Mouse (Mus musculus) cerebellum, postnatal 36 days (tissue): Measurements from ENCODE around the gene Lrfn2.

ENCODE experiments used
- DNase-seq, 2 experiments: peaks; one replicate each; pipeline ENCODE4 v3.0.0; 2021 to 2022; ENCODE audit warnings: mixed read lengths in 2 of 2

Gene Lrfn2

DNA sequence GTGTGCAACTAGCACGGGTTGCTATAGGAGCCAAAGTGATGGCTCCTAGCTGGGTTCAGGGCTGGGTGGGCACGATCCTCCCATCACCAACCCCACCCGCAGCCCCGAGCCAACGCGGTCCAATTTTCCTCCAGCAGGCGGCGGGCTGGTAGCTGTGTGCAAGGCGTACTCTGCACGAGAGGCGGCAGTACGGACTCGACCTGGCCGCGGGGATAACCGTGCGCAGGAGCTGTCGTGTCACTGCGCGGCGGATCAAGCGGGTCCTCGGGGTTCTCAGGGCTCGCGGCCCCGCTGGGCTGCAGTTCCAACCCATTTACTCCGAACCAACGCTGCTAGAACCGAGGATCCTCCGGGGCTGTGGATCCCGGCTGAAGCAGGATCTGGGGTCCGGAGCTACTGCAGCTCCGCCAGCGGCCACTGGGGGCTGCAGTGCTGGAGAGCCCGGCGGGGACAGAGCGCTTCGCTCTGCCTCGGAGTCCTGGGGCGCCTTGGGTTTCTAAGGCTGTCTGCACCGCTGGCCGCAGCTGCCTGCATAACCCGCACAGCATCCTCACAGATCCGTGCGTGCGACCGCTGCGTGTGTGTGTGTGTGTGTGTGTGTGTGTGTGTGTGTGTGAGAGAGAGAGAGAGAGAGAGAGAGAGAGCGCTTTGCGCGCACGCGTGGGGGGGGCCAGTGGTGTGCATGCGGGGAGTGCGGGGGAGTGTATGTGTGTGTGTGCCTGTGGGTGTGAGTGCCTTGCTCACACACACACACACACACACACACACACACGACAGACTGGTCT lies at the start of gene Lrfn2:
Gene Lrfn2, plus strand, starts transcription at position 759 of the 785 bp plus-strand sequence.
- peak; percentile 79 for DNase-seq

GRCm38 (mm10) chr17:48887472-48888385 lies 44.5 kb upstream of the Lrfn2 start:
- no peak for DNase-seq

- DNase-seq = no peak
These were observed 26.7 kb upstream of the Lrfn2 start for GRCm38 (mm10) chr17:48905286-48906040.

DNA sequence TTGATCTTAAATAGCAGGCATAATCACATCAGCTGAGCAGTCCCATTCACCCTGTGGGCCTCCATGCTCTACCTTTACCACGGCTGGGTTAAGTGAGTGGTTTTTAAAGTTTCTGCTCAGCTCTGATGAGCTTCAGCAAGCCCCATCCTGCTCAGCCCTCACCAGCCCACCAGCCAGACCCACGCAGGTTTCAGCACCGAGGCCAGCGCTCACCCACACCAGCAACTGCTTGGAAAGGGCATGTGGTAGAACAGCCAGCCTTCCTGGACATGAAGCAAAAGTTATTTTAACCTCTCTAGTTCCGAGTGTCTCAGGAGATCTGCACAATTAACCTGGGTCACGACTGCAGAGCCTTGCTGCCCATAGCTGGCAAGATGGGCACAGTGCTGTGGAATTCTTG lies 18.7 kb upstream of the Lrfn2 start:
- no peak for DNase-seq

GRCm38 (mm10) chr17:48917411-48917810 lies 14.8 kb upstream of the Lrfn2 start:
- DNase-seq = no peak

DNA sequence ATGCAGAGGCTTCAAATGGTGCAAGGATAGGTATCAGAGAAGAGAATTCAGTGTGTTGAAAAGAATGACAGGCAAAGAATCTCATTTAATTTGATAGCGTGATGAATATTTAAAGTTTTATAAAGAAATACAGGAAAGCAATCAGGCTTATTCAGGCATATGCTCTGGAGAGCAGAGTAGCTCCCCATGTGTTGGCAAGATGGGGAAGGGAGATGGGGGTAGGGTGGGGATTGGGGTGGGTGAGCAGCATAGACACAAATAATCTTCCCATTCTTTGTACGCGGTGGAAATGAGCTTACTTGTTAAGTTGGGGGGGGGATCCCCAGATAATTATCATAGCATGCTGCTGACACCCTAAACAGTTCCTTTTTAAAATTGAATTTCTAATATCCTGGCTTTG lies 13.7 kb upstream of the Lrfn2 start:
- no peak for DNase-seq

GRCm38 (mm10) chr17:48922905-48923304 lies 9.3 kb upstream of the Lrfn2 start:
- DNase-seq = no peak

- no peak for DNase-seq
These were observed 6.8 kb upstream of the Lrfn2 start for GRCm38 (mm10) chr17:48925426-48925825.

- peak in 1 of 2 experiments; percentile 12 for DNase-seq
These were observed 1.2 kb upstream of the Lrfn2 start for GRCm38 (mm10) chr17:48930994-48931393.

DNA sequence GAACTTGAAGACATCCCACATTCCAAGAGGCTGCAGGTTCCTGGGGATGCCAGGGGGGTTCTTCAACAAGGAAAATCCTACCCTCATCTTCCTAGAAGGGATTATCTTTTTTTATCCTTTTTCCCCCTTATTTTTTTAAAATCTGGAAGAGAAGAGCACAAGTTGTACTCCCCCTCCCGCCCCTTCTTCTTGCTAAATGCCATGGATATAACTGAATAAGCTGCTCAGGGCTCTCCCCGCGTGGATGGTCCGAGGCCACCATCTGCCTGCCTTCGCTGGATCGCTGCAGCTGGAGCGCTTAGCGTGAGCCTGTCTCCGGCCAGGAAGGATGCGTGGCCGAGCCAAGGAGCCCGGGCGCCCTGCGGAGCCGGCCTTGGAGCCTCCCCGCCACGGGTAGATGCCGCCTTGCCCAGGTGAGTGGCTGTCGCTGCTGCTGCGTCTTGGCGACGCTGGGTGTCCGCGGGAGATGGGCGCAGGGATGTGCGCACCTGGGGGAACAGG lies 277 bp downstream of the Lrfn2 start:
- DNase-seq = peak; percentile 10 to 23

DNA sequence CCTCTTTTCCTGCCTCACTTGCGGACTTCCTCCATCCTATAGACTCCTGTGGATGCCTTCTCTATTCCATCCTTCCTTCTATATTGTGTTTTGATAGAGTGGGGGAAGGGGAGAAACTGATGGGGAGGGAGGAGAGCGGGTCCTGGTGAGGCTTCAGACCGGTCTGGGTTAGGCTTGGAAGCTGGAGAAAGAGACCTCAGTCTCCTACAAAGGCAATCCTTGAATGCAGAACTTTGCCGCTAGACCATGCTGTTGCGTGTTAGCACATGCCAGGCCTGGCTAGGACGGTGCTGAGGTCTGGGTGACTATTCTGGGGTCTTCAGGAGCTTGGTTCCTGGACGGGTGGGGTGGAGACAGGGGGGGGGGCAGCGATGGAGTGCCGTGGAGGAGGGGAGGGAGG lies 737 bp downstream of the Lrfn2 start:
- DNase-seq = no peak

DNA sequence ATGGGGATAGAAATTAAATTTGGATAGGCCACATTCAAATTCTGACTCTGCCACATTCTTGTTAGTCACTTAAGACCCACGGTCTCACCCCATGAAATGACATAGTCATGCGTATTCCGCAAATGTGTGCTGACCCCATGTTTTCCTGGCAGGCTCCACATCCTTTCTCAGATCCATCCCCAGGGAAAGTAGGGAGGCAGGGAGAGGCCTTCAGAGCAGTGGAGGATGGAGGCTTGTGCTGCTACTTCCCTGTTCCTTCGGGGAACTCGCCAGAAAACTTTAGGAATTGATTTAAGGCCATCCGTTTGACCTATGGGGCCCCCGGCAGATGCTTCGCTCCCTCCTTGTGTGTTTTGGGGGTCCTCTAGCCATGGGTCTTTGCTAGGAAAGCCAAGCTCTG lies 3.0 kb downstream of the Lrfn2 start:
- DNase-seq = no peak

DNA sequence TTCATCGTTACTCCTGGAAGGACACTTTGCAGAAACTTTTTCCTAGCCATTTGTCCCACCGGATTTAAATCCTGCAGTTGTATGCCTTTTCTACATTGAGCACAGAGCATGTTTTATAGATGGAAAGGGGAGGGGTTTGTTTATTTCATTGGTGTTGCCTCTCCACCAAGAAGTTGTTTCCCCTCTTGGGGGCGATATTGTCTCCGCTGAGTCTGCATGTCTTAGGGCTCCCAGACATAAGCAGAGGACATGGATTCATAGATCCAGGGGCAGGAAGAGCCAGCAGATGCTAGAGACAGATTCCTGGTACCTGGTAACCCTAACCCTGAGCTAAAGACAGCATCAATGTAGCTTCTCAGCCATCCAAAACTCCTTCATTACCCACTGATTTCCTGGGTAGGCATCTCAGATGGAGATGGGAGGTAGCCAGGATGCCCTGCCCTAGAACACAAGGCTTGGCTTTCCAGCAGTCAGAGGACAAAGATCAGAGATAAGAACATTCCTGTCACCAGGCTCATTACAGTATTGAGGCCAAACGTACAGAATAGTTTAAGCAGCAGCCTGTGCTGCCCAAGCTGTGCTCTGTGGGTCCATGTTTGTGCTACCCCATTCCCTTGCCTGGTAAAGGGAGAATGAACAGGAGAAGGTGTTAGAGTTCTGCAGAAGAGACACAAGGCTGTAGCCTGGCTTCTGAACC lies 4.4 kb downstream of the Lrfn2 start:
- no peak for DNase-seq

DNA sequence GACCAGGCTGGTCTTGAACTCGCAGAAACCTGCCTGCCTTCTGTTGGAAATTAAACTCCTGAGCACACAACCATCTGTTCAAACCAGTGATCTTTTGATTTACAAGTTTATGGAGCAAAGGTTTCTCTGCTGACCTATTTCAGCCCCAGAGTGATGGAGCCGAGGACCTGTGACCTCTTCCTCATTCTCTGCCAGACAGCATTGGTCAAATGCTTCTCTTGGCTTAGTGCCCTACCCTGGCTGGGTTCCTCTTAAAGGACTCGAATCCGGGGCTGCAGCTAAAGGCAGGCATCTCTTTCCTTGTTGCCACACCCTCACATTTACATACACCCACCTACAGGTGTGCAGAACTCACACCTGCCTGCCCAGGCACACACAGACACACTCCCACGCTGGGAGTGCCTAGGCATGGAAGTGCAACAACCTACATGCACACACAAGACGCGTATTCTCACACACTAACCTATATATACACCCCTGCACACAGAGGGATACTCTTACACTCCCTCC lies 6.6 kb downstream of the Lrfn2 start:
- DNase-seq = peak in 1 of 2 experiments; percentile 10

DNA sequence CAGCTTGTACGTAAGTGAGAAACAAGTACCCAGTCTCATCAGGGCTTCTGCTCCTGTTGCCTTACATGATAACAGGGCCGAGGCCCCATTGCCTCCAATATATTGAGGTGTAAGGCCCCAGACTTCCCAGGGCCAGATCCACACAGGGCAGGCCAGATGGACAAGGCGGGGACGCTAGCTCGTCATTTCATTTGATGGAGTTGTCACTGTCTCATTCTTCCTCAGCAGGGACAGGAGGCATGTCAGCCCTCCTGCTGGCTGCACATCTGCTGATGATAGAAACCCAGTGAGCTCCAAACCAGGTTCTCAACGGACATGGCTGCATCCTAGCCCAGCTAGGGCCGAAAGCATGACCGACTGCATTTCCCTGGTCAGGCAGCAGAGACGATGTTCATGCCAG lies 14.1 kb downstream of the Lrfn2 start:
- peak; percentile 78 to 79 for DNase-seq

DNA sequence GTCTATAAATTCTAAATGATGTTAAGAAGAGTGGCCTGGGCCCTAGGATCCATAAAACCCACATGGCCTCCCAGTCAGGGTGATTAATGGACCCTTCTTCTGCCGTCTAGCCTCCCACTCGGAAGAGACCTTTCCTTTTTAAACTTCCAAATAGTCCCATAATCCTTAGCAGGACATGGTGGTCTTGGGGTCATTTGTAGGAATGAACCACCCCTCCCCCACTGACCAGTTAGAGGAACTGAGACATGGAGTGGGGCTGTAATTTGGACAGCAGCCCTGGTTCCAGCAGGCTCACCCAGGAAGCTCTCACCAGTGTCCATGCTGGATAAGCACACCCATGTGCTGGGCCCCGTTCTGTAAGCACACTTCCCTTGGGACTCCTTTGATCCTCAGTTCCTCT lies 14.6 kb downstream of the Lrfn2 start:
- no peak for DNase-seq

GRCm38 (mm10) chr17:48951250-48951649 lies 19.1 kb downstream of the Lrfn2 start:
- DNase-seq = no peak

GRCm38 (mm10) chr17:48956033-48956631 lies 24.0 kb downstream of the Lrfn2 start:
- DNase-seq = no peak

GRCm38 (mm10) chr17:48960161-48960698 lies 28.1 kb downstream of the Lrfn2 start:
- DNase-seq = no peak

GRCm38 (mm10) chr17:48962646-48963045 lies 30.5 kb downstream of the Lrfn2 start:
- DNase-seq = no peak

- DNase-seq = no peak
These were observed 31.6 kb downstream of the Lrfn2 start for GRCm38 (mm10) chr17:48963740-48964139.
